Mouse (Mus musculus) frontal cortex, postnatal 36 days (tissue): ENCODE measurements around the gene Sned1.
A peak's percentile ranks its signal among the peaks of the same experiment; 100 is the strongest.
"Not testable (repeated sequence)": the region's sequence is repeated elsewhere in the genome, so short reads cannot be mapped to it uniquely, and the experiment has no call there.

Experiments
- DNase-seq, 2 experiments: peaks; one replicate each; pipeline ENCODE4 v3.0.0; 2022; ENCODE audit warnings: low spot score in 2 of 2

Sned1 gene

DNA sequence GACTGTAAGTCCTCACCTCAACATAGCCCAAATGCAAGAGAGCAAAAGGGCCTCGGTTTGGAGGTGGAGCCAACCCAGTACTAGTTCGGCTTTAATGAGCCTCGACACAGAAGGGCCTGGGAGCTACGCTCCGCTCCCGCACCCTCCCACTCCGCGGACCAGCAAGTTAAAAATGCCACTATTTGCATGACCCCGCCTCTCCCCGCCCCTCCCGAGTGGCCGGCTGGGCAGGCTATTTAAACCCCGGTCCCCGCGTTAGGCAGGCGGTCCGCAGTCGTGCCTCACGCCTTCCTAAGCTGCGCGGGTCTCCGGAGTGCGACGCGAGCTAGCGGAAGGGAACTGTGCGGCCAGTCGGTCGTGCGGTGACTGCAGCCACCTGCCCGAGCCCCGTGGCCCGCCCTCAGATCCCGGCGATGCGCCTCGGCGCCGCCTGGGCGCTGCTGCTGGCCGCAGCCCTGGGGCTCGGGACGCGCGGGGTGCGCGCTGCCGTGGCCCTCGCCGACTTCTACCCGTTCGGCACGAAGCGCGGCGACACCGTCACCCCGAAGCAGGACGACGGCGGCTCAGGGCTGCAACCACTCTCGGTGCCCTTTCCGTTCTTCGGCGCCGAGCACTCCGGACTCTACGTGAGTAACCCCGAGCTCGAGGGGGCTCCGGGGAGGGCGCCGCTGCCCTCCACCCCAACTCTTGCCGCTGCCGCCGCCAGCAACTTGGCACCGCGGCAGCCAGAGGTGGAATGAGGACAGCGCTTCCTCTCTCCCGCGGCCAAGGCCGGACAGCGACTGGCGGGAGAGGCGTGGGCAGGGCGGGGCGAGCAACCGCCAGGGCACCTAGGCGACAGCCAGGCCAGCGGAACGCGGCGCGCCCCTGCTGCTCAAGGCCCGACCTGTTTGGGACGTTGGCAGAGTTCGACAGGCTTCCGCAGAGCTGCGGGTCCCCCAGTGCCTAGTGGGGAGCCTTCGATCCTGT, at the start of gene Sned1:
Gene Sned1 (plus strand): TSS at position 266 of the 969 bp plus-strand sequence.
- peak; percentile 69 to 70 for DNase-seq

GRCm38 (mm10) chr1:93190726-93191305, 44.8 kb upstream of the Sned1 start:
- no peak for DNase-seq

DNA sequence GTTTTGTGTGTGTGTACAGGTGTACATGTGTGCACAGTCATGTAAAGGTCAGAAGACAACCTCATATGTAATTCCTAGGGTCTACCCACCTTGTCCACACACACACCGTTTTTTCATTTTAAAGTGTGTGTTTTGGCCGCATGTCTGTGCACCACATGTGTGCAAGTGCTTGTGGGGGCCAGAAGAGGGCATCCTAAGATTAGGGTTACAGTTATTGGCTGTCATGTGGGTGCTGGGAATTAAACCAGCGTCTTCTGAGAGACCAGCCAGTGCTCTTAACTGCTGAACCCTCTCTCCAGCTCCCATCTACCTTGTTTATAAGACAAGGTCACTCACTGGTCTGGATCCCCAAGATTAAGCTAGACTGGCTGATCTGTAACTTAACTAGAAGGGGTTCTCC, 40.7 kb upstream of the Sned1 start:
- DNase-seq: no peak

GRCm38 (mm10) chr1:93197454-93197853, 38.2 kb upstream of the Sned1 start:
- DNase-seq: not testable (repeated sequence)

- no peak for DNase-seq
These were observed 37.7 kb upstream of the Sned1 start for GRCm38 (mm10) chr1:93197916-93198315.

- no peak for DNase-seq
These were observed 29.2 kb upstream of the Sned1 start for GRCm38 (mm10) chr1:93206277-93206970.

GRCm38 (mm10) chr1:93207536-93208064, 28.0 kb upstream of the Sned1 start:
- peak; percentile 24 to 48 for DNase-seq

GRCm38 (mm10) chr1:93210213-93210641, 25.4 kb upstream of the Sned1 start:
- DNase-seq: peak in 1 of 2 experiments; percentile 22

- DNase-seq: no peak
These were observed 24.6 kb upstream of the Sned1 start for GRCm38 (mm10) chr1:93211019-93211418.

- no peak for DNase-seq
These were observed 24.0 kb upstream of the Sned1 start for GRCm38 (mm10) chr1:93211549-93212220.

GRCm38 (mm10) chr1:93212441-93212840, 23.2 kb upstream of the Sned1 start:
- DNase-seq: no peak

DNA sequence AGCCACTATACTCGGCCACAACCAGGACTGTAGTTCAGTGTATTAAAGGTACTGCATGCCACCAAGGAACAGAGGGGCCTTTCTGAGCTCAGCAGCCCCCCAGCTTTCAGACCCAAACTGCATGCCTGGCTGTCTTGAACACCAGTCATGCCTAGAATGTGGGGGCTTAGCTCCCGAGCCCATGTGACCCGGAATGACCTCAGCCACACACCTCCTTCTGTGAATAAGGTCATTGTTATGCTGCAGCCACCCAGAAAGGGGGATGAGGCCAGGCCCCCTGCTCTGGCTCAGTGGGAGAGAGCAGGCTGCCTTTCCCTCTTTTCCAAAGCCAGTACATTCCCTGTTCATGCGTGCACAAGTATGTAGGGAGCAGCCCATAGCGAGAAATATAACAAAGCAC, 21.0 kb upstream of the Sned1 start:
- DNase-seq: no peak

- no peak for DNase-seq
These were observed 18.7 kb upstream of the Sned1 start for GRCm38 (mm10) chr1:93216839-93217497.

DNA sequence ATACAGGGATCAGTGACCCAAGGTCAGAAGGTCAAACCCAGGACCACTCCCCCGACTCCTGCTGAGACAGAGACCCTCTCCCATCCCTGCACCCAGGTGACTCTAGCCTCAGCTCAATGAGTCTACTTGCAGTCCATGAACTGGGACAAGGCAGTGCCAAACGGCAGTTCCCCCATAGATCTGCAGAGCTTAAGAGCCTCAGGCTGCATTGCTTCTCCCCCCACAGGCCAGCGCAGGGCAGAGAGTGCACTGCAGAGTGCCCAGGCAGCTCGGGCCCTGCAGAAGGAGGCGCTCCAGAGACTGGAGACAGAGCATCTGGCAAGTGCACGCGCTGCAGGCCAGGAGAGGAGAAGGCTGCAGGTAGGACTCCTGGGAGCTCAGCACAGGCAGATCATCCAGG, 18.1 kb upstream of the Sned1 start:
- no peak for DNase-seq

DNA sequence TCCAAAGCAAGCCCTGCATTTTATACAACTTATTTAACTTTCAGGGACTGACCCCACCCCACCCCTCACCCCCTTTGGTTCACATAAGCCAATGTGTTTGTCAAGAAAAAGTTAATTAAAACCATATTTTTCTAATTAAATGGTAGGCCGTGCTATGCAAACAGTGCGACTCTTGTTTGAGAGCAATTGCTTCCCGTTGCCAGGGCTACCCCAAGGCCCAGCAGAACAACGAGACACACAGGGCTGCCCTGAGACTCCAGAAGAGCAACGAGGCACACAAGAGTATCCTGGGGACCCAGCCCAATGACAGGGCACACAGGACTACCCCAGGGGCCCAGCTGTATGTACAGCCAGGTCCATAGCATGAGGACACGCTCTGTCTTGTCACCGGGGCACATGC, 14.9 kb upstream of the Sned1 start:
- no peak for DNase-seq

GRCm38 (mm10) chr1:93223972-93224371, 11.7 kb upstream of the Sned1 start:
- no peak for DNase-seq

GRCm38 (mm10) chr1:93225226-93225625, 10.4 kb upstream of the Sned1 start:
- DNase-seq: no peak

DNA sequence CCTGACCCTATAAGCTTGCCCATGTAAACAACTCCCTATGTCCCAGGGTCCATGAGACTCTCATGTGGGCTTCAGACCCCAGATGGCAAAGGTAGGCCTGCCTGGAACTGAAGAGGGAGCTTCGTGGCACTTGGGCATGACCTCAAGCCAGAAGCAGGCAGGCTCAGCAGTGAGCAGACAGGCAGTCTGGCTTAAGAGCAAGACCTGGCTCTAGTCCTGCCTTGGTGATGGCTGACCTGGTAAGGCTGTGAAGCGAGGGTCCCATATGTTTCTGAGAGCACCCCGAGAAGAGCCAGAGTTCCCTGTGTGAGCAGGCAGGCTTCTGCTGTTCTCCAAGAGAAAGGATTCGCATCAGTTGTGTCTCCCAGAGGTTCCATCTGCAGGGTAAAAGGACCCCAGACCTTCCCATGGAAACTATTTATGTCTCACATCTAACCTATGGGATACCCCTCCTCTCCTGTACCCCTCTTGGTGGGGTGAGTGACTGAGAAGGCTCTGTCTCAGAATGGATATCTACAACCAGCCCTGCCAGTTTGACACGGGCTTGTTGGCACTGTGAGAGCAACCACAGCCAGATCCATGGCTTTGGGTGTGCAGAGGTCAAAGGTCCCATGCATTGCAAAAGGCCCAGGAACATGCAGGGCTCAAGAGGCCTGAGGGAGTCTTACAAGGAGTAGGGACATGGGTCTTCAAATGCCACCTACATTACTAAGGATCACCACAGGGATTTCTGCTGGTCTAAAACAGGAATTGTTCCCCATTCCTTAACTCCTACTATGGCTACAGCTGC, 9.7 kb upstream of the Sned1 start:
- DNase-seq: no peak

DNA sequence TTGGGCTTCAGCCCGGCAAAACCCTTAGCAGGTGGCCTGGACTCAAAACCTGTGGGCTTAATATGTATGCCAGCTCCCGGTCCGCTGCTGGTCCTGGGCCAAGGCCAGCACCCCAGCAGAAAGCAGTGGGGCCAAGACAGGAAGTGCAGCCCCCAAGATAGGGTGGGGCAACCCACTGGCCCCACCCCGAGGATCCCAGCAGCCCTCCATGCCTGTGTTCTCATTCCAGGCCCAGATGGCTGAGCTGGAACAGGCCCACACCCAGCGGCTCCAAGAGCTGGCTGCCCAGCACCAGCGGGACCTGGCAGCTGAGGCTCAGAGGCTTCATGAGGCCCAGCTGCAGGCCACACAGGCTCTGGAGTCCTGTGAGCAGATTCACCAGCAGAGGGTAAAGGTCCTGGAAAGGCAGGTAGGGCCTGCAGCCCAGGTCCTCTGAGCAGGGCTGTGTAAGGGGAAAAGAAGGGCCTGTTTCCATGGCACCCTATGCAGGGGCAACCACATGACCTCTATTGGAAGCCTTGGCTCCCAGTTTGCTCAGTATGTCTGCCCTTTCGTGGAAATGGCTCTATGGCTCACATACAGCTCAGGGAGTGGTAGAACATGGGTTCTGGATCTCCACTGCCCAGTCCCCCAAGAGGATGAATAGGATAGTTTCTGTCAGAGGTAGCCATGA, 8.2 kb upstream of the Sned1 start:
- no peak for DNase-seq

- DNase-seq: no peak
These were observed 7.7 kb upstream of the Sned1 start for GRCm38 (mm10) chr1:93227976-93228365.
